Mouse (Mus musculus): ENCODE measurements around the gene Fpr1. TPM values are rescaled to one million over a fixed set of nuclear protein-coding genes. Genes with fewer than 3 reads are reported as not detected.

Fpr1 gene
- total RNA-seq, 2 experiments from 2014 or later: not detected

DNA sequence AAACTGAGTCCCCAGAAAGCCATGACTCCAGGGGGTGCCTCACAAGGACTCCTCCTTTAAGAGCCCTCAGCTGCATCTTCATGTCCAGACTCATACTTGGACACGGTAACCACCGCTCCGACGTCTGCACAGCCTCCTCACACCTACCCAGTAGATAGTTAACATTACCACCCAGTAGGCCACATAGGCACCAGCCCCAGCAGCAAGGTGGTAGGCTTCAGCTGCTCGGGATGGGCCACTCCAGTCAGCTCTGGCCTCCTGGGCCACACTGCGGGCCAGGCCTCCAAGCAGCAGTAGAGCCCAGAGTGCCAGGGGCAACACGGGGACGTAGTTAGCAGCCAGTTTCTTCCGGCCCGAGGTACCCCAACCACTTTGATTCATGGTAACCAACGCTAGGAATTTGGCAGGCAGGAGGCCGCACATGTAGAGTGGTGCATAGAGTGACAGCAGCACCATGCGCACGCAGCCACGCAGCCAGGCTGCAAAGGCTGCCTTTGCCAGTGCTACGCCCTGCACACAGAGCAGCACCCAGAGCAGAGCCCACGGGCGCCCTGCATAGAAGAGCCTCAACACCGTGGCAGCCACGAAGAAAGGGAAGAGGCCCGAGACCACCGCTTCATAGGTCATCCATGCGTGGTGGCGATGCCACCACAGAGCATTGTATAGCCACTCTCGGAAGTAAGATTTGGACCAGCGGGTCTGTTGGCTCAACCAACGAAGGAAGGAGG, 40.0 kb downstream of the Fpr1 start:
- TF ChIP-seq CTCF (conservative IDR thresholded peaks at IDR 0.05): no peak

DNA sequence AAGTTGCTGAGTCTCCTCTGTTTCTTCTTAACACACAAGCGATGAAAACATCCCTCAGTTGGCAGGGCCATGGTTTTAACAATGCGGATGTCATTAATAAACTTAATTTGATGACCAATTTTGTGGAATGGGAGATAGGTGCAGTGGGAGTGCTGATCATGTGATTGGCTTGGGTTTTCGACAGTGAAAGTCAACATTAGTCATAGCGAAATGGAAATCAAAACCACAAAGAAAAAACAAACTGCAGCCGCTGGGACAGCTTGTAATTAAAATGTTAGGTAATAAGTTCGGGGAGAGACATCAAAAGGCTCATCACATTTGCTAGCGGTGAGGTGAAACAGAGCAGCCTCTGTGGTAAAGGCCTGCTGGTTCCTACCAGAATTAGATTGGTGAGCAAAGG, 42.9 kb downstream of the Fpr1 start:
- no peak for DNase-seq (ENCODE audit: low spot score in 2 of 2)
- 0 out of 2 replicates have a peak, but pooled peaks have one; percentile 4 for TF ChIP-seq CTCF (conservative IDR thresholded peaks at IDR 0.05)
- H3K4me3 ChIP-seq: no peak overlapping the region

More for the DNA sequence above, 40.0 kb downstream of the Fpr1 start:
- Histone ChIP-seq H3K27ac (no peak overlapping the region), H3K4me3 (no peak overlapping the region)
- no peak for DNase-seq (ENCODE audit: low spot score in 2 of 2)

DNA sequence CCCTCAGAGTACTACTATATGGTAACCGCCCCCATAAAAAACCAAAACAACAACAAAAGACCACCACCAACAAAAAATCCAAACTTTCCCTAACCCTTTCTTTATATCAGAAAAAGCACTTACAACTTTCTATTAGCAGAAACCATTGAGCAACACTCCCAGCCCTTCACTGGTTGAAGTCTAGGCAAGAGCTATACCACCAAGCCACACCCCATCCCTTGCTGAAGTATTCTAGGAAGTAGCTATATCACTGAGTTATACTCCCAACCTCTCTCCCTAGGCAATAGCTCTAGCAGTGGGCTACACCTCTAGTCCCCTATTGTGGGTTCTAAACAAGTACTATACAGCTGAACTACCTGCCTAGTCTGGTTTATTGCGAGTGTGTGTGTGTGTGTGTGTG, 44.5 kb downstream of the Fpr1 start:
- DNase-seq (ENCODE audit: low spot score in 2 of 2): no peak
- Histone ChIP-seq H3K27ac (no peak overlapping the region), H3K4me3 (no peak overlapping the region; the same call in 1 of the 2 replicates)
- TF ChIP-seq CTCF (conservative IDR thresholded peaks at IDR 0.05): no peak

More for the DNA sequence above, 42.9 kb downstream of the Fpr1 start:
- H3K27ac ChIP-seq: no peak overlapping the region

DNA sequence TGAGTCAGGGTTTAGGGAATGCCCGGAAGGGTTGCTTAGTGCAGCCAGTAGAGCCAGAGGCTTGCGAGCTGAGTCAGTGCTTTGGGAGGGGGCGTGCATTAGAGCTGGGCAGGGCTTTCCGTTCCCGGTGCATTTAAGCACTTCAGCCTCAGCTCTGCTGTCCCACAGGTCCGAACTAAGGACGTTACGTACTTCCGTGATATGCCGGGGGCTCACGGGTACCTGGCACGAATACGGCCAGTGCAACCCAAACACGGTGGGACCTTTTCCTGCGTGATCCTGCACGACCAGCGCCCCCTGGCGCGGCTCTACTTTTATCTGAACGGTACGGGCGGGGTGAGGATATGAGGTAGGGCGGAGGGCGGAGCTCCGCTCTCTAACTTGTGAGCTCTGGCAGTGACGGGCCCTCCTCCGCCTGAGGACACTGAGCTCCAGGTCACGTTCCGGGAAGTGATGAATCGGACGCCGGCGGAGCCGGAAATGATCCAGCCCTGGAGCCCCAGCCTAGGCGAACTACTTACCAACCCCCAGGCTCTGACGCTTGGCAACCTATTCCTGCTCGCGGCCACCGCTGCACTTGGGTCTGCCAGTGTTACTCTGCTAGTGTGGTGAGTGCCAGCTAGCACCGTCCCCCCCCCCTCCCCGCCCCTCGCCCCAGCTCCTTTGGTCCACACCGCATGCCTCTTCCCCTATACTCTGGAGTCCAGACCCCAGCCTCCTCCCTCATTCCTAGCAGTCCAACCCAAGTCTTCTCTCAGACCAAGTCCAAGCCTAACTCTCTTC, 45.6 kb downstream of the Fpr1 start:
- H3K27ac ChIP-seq: peak overlapping the region; percentile 92
- peak; percentile 90 for TF ChIP-seq CTCF (conservative IDR thresholded peaks at IDR 0.05)
- peak; percentile 95 to 96 for DNase-seq (ENCODE audit: low spot score in 2 of 2)
- peak overlapping the region; percentile 61 for H3K4me3 ChIP-seq

DNA sequence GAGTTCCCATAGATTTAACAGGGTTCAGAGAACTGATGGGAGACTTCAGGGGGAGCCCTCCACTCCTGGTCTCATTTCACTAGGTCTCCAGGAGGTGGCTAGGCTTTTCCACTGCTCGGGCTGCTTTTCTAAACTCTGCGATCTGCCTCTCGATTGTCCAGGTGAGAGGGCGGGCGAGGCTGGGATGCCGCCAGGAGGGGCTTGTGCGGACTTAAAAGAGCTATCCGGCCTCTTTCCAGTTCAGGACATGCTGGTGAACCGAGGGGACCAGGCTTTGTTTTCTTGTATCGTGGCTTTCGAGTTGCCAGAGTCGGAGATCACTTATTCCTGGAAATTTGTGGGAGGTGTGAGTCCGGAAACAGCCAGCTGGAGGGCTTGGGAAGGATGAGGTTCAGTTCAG, 46.3 kb downstream of the Fpr1 start:
- no peak for DNase-seq (ENCODE audit: low spot score in 2 of 2)
- H3K4me3 ChIP-seq: peak overlapping the region; percentile 61
- peak overlapping the region; percentile 92 for H3K27ac ChIP-seq
- no peak for TF ChIP-seq CTCF (conservative IDR thresholded peaks at IDR 0.05)

DNA sequence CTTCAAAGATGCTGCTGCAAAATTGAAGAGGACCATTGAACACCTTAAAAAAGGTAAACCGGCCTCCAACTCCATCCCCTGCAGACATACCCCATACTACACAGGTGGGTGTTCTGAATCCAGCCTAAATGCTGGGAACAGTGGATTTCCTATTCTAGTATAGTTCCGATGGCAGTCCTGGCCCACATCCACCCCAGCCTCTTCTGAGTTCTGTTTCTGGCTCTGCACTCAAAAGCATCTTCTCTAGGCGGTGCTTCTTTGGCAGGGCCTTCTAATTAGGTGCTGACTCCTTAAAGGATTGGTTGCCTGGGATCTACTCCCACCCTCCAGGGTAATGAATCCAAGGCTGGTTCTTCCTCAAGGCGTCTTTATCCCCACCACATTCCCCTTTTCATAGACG, 47.6 kb downstream of the Fpr1 start:
- no peak for TF ChIP-seq CTCF (conservative IDR thresholded peaks at IDR 0.05)
- DNase-seq (ENCODE audit: low spot score in 2 of 2): no peak
- H3K27ac ChIP-seq: peak overlapping the region; percentile 92; the same call in 1 of the 2 replicates
- H3K4me3 ChIP-seq: no peak overlapping the region

DNA sequence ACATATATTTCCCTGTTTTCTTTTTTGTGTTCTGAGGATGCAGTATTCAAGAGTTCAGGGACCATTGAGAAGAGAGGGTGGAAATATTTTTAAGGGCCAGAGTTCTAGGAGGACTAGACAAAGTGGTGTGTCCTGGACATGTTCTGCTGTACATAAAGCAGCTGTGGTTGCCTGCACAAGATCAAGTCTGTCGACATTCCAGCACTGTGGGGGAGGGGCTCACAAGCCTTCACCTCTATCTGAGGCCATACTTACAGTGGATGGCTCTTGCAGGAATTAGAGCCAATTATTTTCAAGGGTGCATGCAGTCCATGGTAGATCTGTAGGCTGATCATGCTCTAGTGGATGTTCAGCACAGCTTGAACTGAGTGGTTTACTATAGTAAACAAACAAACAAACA, 48.8 kb downstream of the Fpr1 start:
- H3K4me3 ChIP-seq: no peak overlapping the region
- H3K27ac ChIP-seq: no peak overlapping the region
- DNase-seq (ENCODE audit: low spot score in 2 of 2): no peak
- TF ChIP-seq CTCF (conservative IDR thresholded peaks at IDR 0.05): no peak

DNA sequence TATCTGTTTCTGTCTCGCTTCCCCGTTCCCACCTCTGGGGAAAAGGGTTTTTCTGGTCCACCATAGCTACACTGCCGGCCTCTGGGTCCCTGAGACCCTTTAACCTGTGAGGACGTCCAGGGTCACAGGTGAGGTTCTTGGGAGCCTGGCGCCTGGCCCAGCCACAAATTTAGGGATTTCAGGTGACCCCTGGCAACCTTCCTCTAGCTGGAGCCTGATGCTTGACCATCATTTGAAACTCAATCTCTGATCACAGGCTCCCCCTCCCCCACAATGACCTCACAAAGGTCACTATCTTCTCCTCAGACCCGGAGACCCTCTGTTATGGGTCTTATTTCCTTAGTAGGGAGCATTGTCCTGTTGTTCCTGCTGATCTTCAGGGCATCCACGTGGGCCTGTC, 53.0 kb downstream of the Fpr1 start:
- peak overlapping the region; percentile 9; the same call in 1 of the 2 replicates for H3K27ac ChIP-seq
- DNase-seq (ENCODE audit: low spot score in 2 of 2): no peak
- no peak for TF ChIP-seq CTCF (conservative IDR thresholded peaks at IDR 0.05)
- no peak overlapping the region; the same call in 1 of the 2 replicates for H3K4me3 ChIP-seq

DNA sequence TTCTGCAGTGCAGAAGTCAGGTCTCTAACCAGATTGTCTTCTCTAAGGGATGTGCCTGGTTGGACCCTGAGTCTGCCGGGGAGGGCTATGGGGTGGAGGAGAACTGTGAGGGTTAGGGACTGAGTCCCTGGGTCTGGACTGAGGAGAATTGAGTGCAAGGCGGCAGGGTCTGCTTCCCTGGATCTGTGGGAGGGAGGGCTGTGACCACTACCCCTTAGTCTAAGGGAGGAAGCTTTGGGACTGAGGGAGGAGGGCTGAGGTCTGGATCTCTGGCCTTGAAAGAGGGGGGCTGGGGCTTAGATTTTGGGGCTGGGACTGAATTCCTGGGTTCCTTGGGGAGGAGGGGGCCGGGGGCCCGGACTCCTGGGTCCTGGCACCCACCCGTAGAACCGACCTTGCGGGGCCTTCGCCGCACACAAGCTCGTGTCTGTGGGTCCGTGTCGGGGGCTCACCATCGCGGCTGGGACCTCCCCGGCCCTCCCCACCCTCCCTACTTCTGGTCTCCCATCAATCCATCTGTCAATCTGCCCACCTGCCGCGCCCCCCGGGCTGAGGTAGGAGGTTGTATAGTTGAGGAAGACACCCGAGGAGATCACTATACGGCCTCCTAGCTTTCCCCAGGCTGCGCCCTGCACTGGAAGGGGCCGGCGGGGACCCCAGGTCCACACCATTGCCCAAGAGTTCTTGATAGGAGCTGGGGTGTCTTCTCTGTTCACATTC, 53.8 kb downstream of the Fpr1 start:
- no peak for TF ChIP-seq CTCF (conservative IDR thresholded peaks at IDR 0.05)
- Histone ChIP-seq H3K4me3 (peak overlapping the region; percentile 86), H3K27ac (peak overlapping the region; percentile 100)
- DNase-seq (ENCODE audit: low spot score in 2 of 2): no peak

DNA sequence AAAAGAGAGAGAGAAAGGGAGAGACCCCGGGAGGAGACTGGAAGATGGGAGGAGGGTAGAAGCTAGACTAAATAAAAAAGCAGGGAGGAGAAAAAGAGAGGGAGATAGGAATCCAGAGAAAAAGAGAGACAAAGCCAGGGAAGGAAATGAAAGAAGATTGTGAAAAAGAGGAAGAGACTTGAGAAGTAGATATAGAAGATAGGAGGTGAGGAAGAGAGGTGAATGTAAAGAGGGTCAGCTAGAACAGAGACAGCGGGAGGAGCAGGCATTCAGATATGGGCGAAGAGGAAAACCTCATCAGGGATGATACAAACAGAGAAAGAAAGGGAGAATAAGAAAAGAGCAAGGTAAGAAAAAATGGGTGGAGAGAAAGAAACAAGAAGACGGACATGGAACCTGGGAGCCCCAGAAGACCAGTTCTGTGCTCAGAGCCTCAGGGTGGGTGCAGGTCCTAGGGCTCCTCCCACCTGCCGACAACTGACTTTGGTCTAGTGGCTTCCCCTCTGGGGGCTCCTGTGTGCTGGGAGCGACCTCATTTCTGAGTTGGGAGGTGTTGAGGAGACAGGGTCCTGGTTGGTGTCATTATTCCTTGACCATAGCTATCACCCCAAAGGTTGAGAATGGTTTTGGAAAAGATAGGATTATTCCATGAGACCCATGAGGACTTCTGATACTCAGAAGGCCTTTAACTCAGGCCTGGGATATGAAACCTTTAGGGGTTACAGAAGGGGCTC, 54.5 kb downstream of the Fpr1 start:
- Histone ChIP-seq H3K27ac (peak overlapping the region; percentile 100), H3K4me3 (peak overlapping the region; percentile 86)
- TF ChIP-seq CTCF (conservative IDR thresholded peaks at IDR 0.05): no peak
- no peak for DNase-seq (ENCODE audit: low spot score in 2 of 2)

DNA sequence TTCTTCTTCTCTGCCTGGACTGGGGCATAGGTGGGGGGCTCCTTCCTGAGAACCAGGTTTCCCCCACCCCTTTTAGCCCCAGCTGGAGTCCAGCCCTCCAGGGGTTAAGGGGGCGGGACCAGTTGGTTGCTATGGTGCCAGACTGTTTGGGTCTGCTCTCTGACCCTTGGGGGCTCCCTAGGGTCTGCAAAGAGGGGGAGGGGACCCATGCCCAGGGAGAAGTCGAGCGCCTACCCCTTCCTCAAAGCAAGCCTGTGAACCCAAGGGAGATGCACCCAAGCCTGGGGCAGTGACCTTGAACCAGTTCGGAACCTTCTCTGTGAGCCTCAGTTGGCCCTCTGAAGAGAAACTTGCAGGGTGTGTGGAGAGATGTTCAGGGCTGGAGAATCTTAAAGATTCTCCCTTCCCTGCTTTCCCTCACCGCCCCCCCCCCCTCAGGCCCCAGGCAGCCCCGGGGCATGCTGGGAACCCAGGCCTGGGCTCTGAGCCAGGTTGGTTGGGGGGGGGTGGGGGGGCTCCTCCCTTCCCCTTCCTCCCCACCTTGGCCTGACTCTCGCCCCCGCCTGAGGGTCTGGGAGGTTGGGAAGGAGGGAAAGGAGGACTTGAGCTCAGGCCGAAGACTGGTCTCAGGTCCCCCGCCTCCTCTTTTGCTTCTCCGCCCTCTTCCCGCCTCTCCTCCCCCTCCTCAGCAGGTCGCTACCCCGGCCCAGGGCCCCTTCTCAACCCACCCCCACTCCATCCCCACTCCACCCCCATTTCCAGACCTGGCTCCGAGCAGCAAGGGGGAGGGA, 55.4 kb downstream of the Fpr1 start:
- Histone ChIP-seq H3K4me3 (peak overlapping the region; percentile 86), H3K27ac (peak overlapping the region; percentile 100)
- DNase-seq (ENCODE audit: low spot score in 2 of 2): no peak
- TF ChIP-seq CTCF (conservative IDR thresholded peaks at IDR 0.05): no peak
